Mouse (Mus musculus): ENCODE measurements at regions not wholly inside any gene's neighbourhood (a gene's known extent, or its start where the extent isn't known, plus 50 kb on each side); places are given as distances from the start of the nearest gene placed in this dataset.

DNA sequence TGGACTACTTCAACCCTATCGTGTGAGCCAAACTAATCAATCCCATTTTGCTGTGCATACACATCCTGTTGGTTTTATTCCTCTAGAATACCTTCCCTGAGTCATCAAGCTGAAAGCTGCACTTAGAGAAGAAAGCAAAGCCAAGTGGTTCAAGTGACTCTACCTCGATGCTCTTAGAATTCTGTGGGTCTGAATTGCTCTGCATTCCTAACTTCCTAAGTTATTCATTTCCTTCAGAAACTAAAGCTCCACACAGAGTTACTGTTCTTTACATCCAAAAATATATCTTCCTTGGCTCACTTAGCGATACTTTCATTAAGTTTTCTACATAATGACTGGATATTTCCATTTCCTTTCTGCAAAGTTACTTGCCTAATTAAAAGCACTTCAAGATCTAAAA lies 379.0 kb upstream of the Pkdcc start:
- H3K4me2 ChIP-seq = no peak overlapping the region
- no peaks in the 10 kb centered on the region for H3K36me3 ChIP-seq
- no peak overlapping the region for H3K9ac ChIP-seq
- no peaks in the 10 kb centered on the region for H3K4me1 ChIP-seq (replicated peaks)
- DNase-seq (no peak), ATAC-seq (ENCODE audit: low read depth) (no peak)
- 62% methylated on average over 3 of the region's 3 CpGs for WGBS (ENCODE audit: insufficient replicate concordance)
- no peaks in the 10 kb centered on the region for H3K27me3 ChIP-seq
- H3K27ac ChIP-seq = no peak overlapping the region
- no peak overlapping the region for H3K4me3 ChIP-seq (replicated peaks)
- H3K9me3 ChIP-seq (replicated peaks) = no peaks in the 10 kb centered on the region

DNA sequence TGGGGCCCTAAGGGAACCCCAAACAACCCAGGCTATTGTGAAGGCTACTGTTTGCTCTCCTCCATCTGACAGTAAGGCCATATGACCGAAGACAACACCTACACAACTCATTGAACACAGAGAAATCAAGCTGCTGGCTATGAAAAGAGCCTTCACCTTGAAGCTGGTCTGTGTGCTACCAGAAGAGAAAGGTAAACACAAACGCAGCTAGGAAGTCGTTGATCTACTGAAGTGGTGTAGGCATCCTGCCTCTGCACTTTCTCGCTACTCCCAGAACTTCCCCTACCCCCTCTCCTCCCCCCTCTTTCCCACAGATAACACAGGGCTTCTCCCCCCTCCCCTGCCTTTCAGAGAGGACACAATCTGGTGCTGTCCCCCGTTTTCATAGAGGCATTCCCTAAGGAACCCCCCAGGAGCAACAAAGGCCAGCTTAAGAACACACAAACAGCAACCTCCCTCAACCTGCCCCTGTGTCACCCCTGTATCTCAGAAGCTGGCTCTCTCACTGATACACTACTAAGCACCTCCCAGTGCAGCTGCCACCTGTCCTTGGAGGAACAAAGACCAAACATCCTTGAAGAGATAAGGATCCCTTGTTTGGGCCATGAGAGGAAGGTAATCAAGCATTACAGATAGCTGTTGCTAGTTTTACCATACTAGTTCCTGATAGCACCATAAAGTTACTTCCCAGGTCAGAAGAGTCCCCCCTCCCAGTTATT lies 368.2 kb upstream of the Pkdcc start:
- Histone ChIP-seq H3K4me3 (replicated peaks) (no peak overlapping the region), H3K4me1 (replicated peaks) (no peaks in the 10 kb centered on the region), H3K36me3 (no peaks in the 10 kb centered on the region), H3K27me3 (no peaks in the 10 kb centered on the region), H3K4me2 (no peak overlapping the region), H3K9me3 (replicated peaks) (no peaks in the 10 kb centered on the region), H3K9ac (no peak overlapping the region), H3K27ac (no peak overlapping the region)
- DNase-seq = no peak
- 33% methylated on average over 5 of the region's 5 CpGs for WGBS (ENCODE audit: insufficient replicate concordance)
- ATAC-seq (ENCODE audit: low read depth) = no peak

DNA sequence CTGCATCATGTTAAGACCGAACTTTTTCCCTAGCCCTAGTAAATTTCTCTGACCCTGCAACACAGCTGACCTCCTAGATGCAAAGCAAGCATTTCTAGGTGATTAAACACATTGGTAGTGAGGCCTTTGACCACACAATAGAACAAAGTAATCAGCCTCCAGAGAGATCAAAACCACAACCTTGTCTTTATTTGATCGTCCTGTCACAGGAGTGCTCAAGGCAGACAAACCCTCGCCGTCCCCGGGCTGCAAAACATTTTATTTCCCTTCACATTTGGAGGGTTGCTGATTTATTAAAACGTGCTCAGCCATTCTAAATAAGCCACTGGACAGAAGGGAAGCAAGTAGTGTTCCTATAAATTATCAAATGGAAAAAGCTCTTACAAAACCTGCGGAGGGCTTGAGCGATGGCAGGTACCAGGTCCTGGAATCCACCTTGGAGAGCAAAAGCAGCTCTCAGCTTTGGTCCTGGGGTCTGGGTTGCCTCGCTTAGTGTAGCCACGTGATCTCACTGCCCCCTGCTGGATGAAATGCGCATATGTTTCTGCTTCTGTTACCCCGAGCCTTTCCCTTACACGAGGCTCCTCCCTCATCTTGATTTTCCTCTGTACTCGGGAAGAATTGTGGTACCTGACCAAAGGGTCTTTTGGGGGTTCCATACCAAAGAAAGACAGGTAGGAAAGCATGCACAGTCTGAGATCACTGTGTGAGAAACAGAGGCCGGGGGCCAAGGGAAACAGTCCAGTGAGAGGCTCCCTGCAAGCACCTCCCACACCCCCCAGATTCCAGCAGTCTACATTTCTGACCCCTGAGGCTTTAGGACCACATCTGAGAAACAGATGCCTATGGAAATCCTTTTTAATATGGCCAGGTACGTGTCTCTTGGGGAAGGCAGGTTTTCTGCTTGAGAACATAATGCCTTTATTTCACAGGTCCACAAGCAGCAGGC lies 357.6 kb upstream of the Pkdcc start:
- Histone ChIP-seq H3K36me3 (no peaks in the 10 kb centered on the region), H3K4me2 (no peak overlapping the region), H3K4me1 (replicated peaks) (no peaks in the 10 kb centered on the region), H3K4me3 (replicated peaks) (no peak overlapping the region), H3K27ac (no peak overlapping the region), H3K9ac (no peak overlapping the region), H3K27me3 (no peaks in the 10 kb centered on the region), H3K9me3 (replicated peaks) (no peaks in the 10 kb centered on the region)
- WGBS (ENCODE audit: insufficient replicate concordance) = 24% methylated on average over 16 of the region's 16 CpGs
- no peak for ATAC-seq (ENCODE audit: low read depth)
- DNase-seq = peak; percentile 1

DNA sequence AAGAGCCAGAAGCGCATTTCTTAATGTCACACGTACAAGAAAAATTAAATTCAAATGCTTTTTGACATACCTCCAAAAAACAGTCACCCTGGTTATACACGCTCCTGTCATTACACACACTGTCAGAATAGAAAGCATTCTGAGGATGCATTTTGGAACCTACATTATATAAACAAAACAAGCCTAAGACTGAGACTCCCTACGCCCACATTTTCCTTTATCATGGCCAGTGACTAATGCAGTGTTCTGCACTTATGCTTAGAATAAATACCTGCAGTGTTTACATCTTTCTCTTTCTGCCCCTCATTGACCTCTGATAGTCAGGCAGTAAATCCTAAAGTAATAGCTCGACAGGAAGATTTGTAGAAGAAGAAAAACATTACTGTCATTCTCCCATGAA lies 354.7 kb upstream of the Pkdcc start:
- H3K36me3 ChIP-seq = no peaks in the 10 kb centered on the region
- H3K4me3 ChIP-seq (replicated peaks) = no peak overlapping the region
- WGBS (ENCODE audit: insufficient replicate concordance) = 58% methylated on average over 5 of the region's 5 CpGs
- H3K4me2 ChIP-seq = no peak overlapping the region
- no peaks in the 10 kb centered on the region for H3K27me3 ChIP-seq
- no peak overlapping the region for H3K9ac ChIP-seq
- no peaks in the 10 kb centered on the region for H3K9me3 ChIP-seq (replicated peaks)
- DNase-seq = no peak
- no peak for ATAC-seq (ENCODE audit: low read depth)
- no peaks in the 10 kb centered on the region for H3K4me1 ChIP-seq (replicated peaks)
- no peak overlapping the region for H3K27ac ChIP-seq

DNA sequence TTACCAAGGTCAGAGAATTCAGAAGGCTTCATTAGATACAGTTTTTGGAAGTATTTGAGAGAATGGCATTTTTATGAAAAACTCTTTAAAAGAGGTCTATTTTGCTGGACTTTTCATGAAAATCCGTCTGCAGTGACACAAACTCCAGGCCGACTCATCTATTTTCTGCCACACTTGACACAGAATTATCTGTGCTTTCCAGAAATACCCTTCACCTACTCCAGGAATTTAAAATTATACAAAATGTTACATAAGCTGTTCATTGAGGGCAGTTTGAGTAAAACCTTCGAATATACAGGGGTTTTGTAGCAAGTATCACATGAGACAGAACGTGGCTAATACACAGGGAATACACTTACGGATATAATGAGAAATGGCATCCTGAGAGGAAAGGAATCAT lies 354.1 kb upstream of the Pkdcc start:
- H3K4me3 ChIP-seq (replicated peaks) = no peak overlapping the region
- H3K4me1 ChIP-seq (replicated peaks) = no peaks in the 10 kb centered on the region
- H3K27me3 ChIP-seq = no peaks in the 10 kb centered on the region
- no peak for DNase-seq
- H3K4me2 ChIP-seq = no peak overlapping the region
- H3K36me3 ChIP-seq = no peaks in the 10 kb centered on the region
- no peak for ATAC-seq (ENCODE audit: low read depth)
- H3K9ac ChIP-seq = no peak overlapping the region
- H3K9me3 ChIP-seq (replicated peaks) = no peaks in the 10 kb centered on the region
- H3K27ac ChIP-seq = no peak overlapping the region
- 63% methylated on average over 5 of the region's 5 CpGs for WGBS (ENCODE audit: insufficient replicate concordance)

DNA sequence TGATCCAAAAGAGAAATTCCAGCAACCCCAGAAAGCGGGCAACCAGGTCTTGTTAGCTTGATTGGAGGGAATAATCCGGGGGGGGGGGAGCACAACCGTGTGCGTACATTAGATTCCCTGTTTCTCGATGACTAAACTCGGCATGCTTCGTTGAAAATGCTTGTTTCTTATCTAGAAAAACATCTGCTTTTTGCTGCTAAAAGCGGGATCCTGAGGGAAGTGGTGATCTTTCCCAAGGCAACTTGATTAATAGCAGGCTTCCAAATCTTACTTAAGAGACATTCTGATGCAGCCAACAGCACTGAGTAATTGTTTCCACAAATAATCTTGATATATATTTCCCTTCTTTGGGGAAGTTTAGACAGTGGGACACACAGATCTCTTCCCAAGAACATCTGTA lies 338.0 kb upstream of the Pkdcc start:
- no peaks in the 10 kb centered on the region for H3K9me3 ChIP-seq (replicated peaks)
- no peak for DNase-seq

DNA sequence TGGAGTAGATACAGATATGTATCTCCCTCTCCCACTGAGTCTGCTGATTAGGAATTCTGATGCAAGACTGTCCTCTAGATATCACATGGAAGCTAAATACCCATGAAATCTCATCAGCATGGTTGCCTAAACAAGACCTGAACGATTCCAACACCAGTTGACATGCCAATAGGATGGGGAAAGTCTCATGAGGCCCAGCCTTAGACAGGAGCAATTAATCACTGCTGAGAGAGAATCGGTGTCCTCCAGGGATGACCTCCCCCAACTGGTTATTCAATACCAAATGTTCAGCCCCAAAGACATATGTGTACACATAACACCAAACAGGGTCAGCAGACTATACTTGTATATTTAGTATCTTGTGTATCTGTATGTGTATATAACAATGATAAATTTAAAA lies 314.5 kb upstream of the Pkdcc start:
- ATAC-seq (ENCODE audit: low read depth) (no peak), DNase-seq (no peak)
- H3K4me3 ChIP-seq (replicated peaks) = no peak overlapping the region
- H3K36me3 ChIP-seq = no peaks in the 10 kb centered on the region
- H3K4me1 ChIP-seq (replicated peaks) = no peaks in the 10 kb centered on the region
- WGBS (ENCODE audit: insufficient replicate concordance) = 47% methylated on average over 2 of the region's 2 CpGs
- no peak overlapping the region for H3K4me2 ChIP-seq
- no peaks in the 10 kb centered on the region for H3K9me3 ChIP-seq (replicated peaks)
- H3K27ac ChIP-seq = no peak overlapping the region
- no peak overlapping the region for H3K9ac ChIP-seq
- H3K27me3 ChIP-seq = no peaks in the 10 kb centered on the region

More for the DNA sequence above, 338.0 kb upstream of the Pkdcc start:
- WGBS (ENCODE audit: insufficient replicate concordance) = 45% methylated on average over 8 of the region's 8 CpGs
- ATAC-seq (ENCODE audit: low read depth) = no peak
- Histone ChIP-seq H3K36me3 (no peaks in the 10 kb centered on the region), H3K27me3 (no peaks in the 10 kb centered on the region), H3K4me3 (replicated peaks) (no peak overlapping the region), H3K27ac (no peak overlapping the region), H3K4me2 (no peak overlapping the region), H3K4me1 (replicated peaks) (no peaks in the 10 kb centered on the region), H3K9ac (no peak overlapping the region)

DNA sequence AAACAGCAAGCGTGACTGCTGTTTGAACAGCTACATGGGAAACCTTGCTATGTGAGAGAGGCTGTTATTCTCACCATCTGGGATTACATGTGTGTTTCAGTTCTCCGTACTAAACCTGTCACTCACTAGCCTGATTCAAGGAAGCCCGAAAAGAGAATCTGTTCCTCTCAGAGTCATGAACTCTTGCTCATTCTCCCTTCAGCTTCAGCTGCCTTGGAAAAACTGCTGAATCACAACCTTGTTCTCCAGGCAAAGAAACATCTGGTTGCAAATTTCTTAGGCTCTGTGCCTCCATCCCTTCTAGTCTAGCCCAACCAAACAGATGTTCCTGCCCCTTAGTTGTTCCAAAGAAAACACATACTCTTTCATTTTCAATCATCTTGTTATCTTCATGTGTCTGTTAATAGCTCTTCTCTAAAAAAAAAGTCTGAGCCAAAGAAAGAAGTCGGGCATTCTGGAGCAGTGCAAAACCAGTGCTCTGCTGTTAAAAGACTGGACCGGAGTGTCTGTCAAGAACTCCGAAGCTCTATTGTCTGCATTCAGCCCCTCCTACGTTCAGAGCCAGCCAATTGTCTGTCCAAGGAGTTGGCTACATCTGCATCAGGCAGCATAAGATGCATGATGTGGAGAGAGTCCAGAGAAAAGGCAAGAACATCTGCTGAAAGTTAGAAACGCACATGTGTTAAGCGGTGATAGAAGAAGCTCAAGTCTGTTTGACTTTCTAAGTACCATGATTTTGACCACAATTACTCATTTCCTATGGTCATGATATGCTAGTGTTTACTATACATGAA lies 313.8 kb upstream of the Pkdcc start:
- no peak overlapping the region for H3K4me3 ChIP-seq (replicated peaks)
- no peak overlapping the region for H3K27ac ChIP-seq
- no peak overlapping the region for H3K9ac ChIP-seq
- no peaks in the 10 kb centered on the region for H3K36me3 ChIP-seq
- ATAC-seq (ENCODE audit: low read depth) (no peak), DNase-seq (no peak)
- H3K27me3 ChIP-seq = no peaks in the 10 kb centered on the region
- H3K4me2 ChIP-seq = no peak overlapping the region
- H3K9me3 ChIP-seq (replicated peaks) = no peaks in the 10 kb centered on the region
- 74% methylated on average over 9 of the region's 9 CpGs for WGBS (ENCODE audit: insufficient replicate concordance)
- no peaks in the 10 kb centered on the region for H3K4me1 ChIP-seq (replicated peaks)

DNA sequence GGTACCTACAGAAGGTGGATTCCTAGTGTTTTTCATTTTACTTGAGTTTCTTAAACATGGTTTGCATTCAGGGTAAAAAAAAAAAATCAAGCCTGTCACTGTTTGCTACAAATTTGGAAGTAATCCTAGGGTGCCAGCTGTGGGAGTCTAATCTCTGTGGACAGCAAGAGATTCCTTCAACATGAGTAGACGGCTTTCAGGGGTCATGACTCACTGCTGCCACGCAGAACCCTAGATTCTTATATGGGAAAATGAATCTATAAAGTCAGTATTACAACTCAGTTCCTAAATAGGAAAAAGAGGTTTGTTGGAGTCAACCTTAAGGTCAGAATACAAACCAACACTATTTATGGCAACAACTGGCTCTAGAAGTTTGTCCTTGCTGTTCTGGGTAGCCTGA lies 310.1 kb upstream of the Pkdcc start:
- Histone ChIP-seq H3K4me2 (no peak overlapping the region), H3K36me3 (no peaks in the 10 kb centered on the region), H3K4me3 (replicated peaks) (no peak overlapping the region), H3K9ac (no peak overlapping the region), H3K27ac (no peak overlapping the region), H3K4me1 (replicated peaks) (no peaks in the 10 kb centered on the region), H3K9me3 (replicated peaks) (no peaks in the 10 kb centered on the region), H3K27me3 (no peaks in the 10 kb centered on the region)
- DNase-seq (no peak), ATAC-seq (ENCODE audit: low read depth) (no peak)
- 75% methylated on average over 2 of the region's 2 CpGs for WGBS (ENCODE audit: insufficient replicate concordance)

DNA sequence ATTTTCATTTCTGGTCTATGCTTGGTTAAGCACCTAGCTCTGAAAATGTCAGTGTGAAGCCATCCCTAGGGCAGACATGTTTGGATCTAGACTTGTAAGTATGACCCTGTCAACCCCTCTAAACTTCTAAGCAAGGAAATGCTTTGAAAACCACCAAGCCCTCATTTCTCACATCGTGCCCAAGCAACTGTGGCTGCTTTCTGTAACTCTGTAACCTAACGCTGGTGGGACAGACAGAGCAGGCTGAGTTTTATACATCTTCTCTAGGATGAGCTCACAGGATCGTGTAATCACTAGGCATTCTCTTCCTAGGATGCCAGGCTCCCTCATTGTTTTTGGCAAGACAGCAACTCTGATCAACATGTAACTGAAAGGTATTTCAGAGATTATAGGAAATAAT lies 309.6 kb upstream of the Pkdcc start:
- H3K9me3 ChIP-seq (replicated peaks) = no peaks in the 10 kb centered on the region
- no peaks in the 10 kb centered on the region for H3K36me3 ChIP-seq
- H3K27ac ChIP-seq = no peak overlapping the region
- H3K4me1 ChIP-seq (replicated peaks) = no peaks in the 10 kb centered on the region
- DNase-seq = no peak
- ATAC-seq (ENCODE audit: low read depth) = no peak
- no peak overlapping the region for H3K4me2 ChIP-seq
- 59% methylated on average over 3 of the region's 3 CpGs for WGBS (ENCODE audit: insufficient replicate concordance)
- no peaks in the 10 kb centered on the region for H3K27me3 ChIP-seq
- H3K9ac ChIP-seq = no peak overlapping the region
- H3K4me3 ChIP-seq (replicated peaks) = no peak overlapping the region

DNA sequence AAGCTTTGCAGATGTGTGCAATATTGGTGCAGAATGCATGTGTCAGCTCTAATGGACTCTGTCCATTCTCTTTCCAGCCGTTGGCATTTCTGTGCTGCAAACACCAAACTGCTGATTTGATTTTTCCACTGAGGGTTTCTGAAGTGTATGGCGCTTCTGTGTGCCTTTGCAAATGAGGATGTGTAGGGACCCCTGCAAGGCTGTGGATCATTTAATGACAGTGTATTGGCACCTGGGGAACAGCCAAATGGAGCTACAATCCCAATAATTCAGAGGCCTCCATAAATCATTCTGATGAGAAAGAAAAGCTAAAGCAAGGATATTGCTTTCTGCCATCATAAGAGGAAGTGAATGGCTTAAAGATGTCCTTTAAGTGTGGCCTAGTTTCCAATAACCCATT lies 305.9 kb upstream of the Pkdcc start:
- Histone ChIP-seq H3K4me3 (replicated peaks) (no peak overlapping the region), H3K9ac (no peak overlapping the region), H3K4me2 (no peak overlapping the region), H3K9me3 (replicated peaks) (no peaks in the 10 kb centered on the region), H3K36me3 (no peaks in the 10 kb centered on the region), H3K27me3 (no peaks in the 10 kb centered on the region), H3K27ac (no peak overlapping the region), H3K4me1 (replicated peaks) (no peaks in the 10 kb centered on the region)
- WGBS (ENCODE audit: insufficient replicate concordance) = 46% methylated on average over 2 of the region's 2 CpGs
- ATAC-seq (ENCODE audit: low read depth) (no peak), DNase-seq (no peak)

All from liver, embryonic 13.5 days (tissue).